Mouse (Mus musculus): ENCODE results near the gene Lpcat1. TPM values are rescaled to one million over a fixed set of nuclear protein-coding genes. Genes with fewer than 3 reads are reported as not detected.

The Lpcat1 gene
- polyA plus RNA-seq, 1 experiment from 2014 or later: 45.0 TPM

DNA sequence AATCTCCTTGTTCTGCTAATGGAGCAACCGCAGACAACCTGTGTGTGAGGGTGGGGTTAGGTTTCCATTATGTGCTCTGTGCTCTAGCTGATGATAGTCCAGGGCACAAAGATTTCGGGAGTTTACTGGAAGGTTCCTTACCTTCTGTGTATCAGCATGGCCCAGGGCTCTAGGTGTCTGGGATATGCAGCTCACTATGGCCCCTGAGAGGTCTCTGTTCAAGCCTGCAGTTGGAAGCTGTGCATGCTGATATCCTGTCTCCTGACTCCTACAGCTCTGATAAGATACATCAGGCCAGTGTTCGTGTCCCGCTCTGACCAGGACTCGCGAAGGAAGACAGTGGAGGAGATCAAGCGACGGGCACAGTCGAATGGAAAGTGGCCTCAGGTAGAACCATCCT, 27.5 kb downstream of the Lpcat1 start:
- Histone ChIP-seq H3K9ac (ENCODE audit: low read depth, low read length) (no peak overlapping the region), H3K27me3 (ENCODE audit: control insufficient read depth, insufficient read depth, low read length) (no peaks in the 10 kb centered on the region), H3K9me3 (ENCODE audit: control insufficient read depth, low read length) (no peaks in the 10 kb centered on the region), H3K4me3 (ENCODE audit: low read length) (no peak overlapping the region), H3K36me3 (ENCODE audit: control insufficient read depth, insufficient read depth, low read length) (peaks cover 63% of the 10 kb centered on the region), H3K4me1 (ENCODE audit: control insufficient read depth, insufficient read depth, low read length) (no peaks in the 10 kb centered on the region), H3K27ac (ENCODE audit: low read depth, low read length) (no peak overlapping the region), H3K4me2 (replicated peaks; ENCODE audit: low read depth, low read length) (no peak overlapping the region)
- ATAC-seq (ENCODE audit: low FRiP score, low TSS enrichment): no peak
- 93% methylated on average over 9 of the region's 9 CpGs for WGBS

DNA sequence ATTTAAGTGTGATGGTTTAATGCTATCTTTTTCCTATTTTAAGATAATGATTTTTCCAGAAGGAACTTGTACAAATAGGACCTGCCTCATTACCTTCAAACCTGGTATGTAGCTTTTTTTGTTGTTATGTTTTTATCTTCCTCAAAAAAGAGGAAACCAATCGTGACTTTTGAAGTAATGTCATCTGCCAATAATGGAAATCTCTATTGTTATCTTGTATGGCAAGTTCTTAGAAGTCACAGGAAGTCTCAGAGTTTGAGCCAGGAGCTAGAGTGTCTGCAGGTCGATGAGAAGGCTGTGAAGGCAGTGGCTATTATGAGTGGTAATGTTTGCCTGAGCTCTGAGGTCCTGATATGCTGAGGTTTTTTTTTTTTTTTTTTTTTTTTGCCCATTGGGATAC, 29.1 kb downstream of the Lpcat1 start:
- no peak overlapping the region for H3K4me3 ChIP-seq (ENCODE audit: low read length)
- no peak overlapping the region for H3K4me2 ChIP-seq (replicated peaks; ENCODE audit: low read depth, low read length)
- H3K36me3 ChIP-seq (ENCODE audit: control insufficient read depth, insufficient read depth, low read length): peaks cover 67% of the 10 kb centered on the region
- ATAC-seq (ENCODE audit: low FRiP score, low TSS enrichment): no peak
- H3K9ac ChIP-seq (ENCODE audit: low read depth, low read length): no peak overlapping the region
- no peak overlapping the region for H3K27ac ChIP-seq (ENCODE audit: low read depth, low read length)
- H3K27me3 ChIP-seq (ENCODE audit: control insufficient read depth, insufficient read depth, low read length): no peaks in the 10 kb centered on the region
- no peaks in the 10 kb centered on the region for H3K9me3 ChIP-seq (ENCODE audit: control insufficient read depth, low read length)
- no peaks in the 10 kb centered on the region for H3K4me1 ChIP-seq (ENCODE audit: control insufficient read depth, insufficient read depth, low read length)
- 80% methylated on average over 2 of the region's 2 CpGs for WGBS

GRCm38 (mm10) chr13:73499893-73500604, 33.1 kb downstream of the Lpcat1 start:
- H3K4me3 ChIP-seq (ENCODE audit: low read length): no peak overlapping the region
- H3K4me1 ChIP-seq (ENCODE audit: control insufficient read depth, insufficient read depth, low read length): no peaks in the 10 kb centered on the region
- H3K9me3 ChIP-seq (ENCODE audit: control insufficient read depth, low read length): no peaks in the 10 kb centered on the region
- H3K9ac ChIP-seq (ENCODE audit: low read depth, low read length): no peak overlapping the region
- H3K27me3 ChIP-seq (ENCODE audit: control insufficient read depth, insufficient read depth, low read length): no peaks in the 10 kb centered on the region
- H3K27ac ChIP-seq (ENCODE audit: low read depth, low read length): no peak overlapping the region
- no peak overlapping the region for H3K4me2 ChIP-seq (replicated peaks; ENCODE audit: low read depth, low read length)
- peak; percentile 28; the same call in 1 of the 2 replicates for ATAC-seq (ENCODE audit: low FRiP score, low TSS enrichment)
- WGBS: 67% methylated on average over 6 of the region's 6 CpGs
- H3K36me3 ChIP-seq (ENCODE audit: control insufficient read depth, insufficient read depth, low read length): peaks cover 56% of the 10 kb centered on the region

DNA sequence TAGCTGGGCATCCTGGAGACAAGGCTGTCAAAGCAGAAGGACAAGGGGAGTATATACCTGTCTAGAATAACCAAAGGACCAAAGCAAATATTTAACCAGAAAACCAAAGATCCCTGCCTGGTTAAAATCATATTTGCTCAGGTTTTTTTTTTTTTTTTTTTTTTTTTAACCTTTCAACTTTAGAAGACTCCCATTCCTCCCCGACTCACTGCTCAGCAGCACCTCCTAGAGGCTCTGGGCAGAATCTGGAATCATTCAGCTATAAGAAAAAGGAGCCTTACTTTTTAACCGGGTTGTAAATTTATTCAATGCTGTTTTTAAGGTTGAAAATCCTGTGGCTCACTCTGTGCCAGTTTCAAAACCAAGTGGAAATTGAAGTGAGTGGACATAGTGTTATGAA, 35.7 kb downstream of the Lpcat1 start:
- Histone ChIP-seq H3K4me1 (ENCODE audit: control insufficient read depth, insufficient read depth, low read length) (no peaks in the 10 kb centered on the region), H3K4me3 (ENCODE audit: low read length) (no peak overlapping the region), H3K27ac (ENCODE audit: low read depth, low read length) (no peak overlapping the region), H3K4me2 (replicated peaks; ENCODE audit: low read depth, low read length) (no peak overlapping the region), H3K36me3 (ENCODE audit: control insufficient read depth, insufficient read depth, low read length) (peaks cover 50% of the 10 kb centered on the region), H3K9me3 (ENCODE audit: control insufficient read depth, low read length) (no peaks in the 10 kb centered on the region), H3K9ac (ENCODE audit: low read depth, low read length) (no peak overlapping the region), H3K27me3 (ENCODE audit: control insufficient read depth, insufficient read depth, low read length) (no peaks in the 10 kb centered on the region)
- 65% methylated on average over 2 of the region's 2 CpGs for WGBS
- ATAC-seq (ENCODE audit: low FRiP score, low TSS enrichment): no peak

DNA sequence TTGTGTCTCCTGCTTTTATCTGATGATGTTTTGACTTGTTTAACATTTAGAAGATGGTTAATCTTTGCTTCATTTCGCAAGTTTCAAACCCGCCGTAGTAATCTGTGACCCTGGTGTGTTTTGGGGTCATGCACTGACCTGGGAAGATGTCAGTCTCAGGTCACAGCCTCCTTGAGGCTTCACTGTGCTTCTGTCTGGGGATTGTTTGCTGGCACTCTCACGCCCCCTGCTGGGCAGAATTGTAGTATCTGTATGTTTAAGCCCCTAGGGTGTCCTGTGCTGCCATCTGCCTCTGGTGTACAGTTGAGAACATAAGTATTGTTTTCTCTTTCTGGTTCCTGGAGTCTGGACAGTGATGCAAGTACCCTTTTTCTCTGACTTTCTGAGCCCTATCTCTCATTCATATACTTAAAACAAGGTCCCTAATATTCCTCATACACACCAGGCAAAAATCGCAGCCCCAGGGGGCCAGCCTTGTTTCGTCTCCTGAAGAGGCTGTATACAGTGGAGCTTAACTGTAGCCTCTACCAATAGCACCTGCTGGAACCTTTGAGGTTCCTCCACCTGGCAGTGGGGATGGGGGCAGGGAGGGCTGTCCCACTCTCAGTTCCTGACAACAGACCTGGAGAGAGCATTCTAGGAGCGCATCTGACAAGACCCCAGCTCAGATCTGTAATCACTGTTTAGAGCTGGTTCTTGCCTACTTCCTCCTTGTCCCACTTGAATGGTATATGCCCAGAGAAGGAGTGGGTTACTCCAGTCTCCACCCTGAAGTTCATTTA, 38.9 kb downstream of the Lpcat1 start:
- 0 out of 2 replicates have a peak, but pooled peaks have one; percentile 75 for ATAC-seq (ENCODE audit: low FRiP score, low TSS enrichment)

GRCm38 (mm10) chr13:73508817-73509550, 42.0 kb downstream of the Lpcat1 start:
- H3K9ac ChIP-seq (ENCODE audit: low read depth, low read length): no peak overlapping the region
- peaks cover 63% of the 10 kb centered on the region for H3K36me3 ChIP-seq (ENCODE audit: control insufficient read depth, insufficient read depth, low read length)

More for the DNA sequence above, 38.9 kb downstream of the Lpcat1 start:
- Histone ChIP-seq H3K9ac (ENCODE audit: low read depth, low read length) (no peak overlapping the region), H3K4me2 (replicated peaks; ENCODE audit: low read depth, low read length) (no peak overlapping the region), H3K36me3 (ENCODE audit: control insufficient read depth, insufficient read depth, low read length) (peaks cover 51% of the 10 kb centered on the region), H3K4me3 (ENCODE audit: low read length) (no peak overlapping the region), H3K4me1 (ENCODE audit: control insufficient read depth, insufficient read depth, low read length) (no peaks in the 10 kb centered on the region), H3K27me3 (ENCODE audit: control insufficient read depth, insufficient read depth, low read length) (no peaks in the 10 kb centered on the region), H3K27ac (ENCODE audit: low read depth, low read length) (no peak overlapping the region), H3K9me3 (ENCODE audit: control insufficient read depth, low read length) (no peaks in the 10 kb centered on the region)
- 59% methylated on average over 7 of the region's 7 CpGs for WGBS

GRCm38 (mm10) chr13:73509869-73510268, 42.9 kb downstream of the Lpcat1 start:
- no peak overlapping the region for H3K4me2 ChIP-seq (replicated peaks; ENCODE audit: low read depth, low read length)
- no peak overlapping the region for H3K9ac ChIP-seq (ENCODE audit: low read depth, low read length)
- peaks cover 71% of the 10 kb centered on the region for H3K36me3 ChIP-seq (ENCODE audit: control insufficient read depth, insufficient read depth, low read length)
- H3K9me3 ChIP-seq (ENCODE audit: control insufficient read depth, low read length): no peaks in the 10 kb centered on the region
- no peak overlapping the region for H3K27ac ChIP-seq (ENCODE audit: low read depth, low read length)
- no peaks in the 10 kb centered on the region for H3K4me1 ChIP-seq (ENCODE audit: control insufficient read depth, insufficient read depth, low read length)
- ATAC-seq (ENCODE audit: low FRiP score, low TSS enrichment): no peak
- no peaks in the 10 kb centered on the region for H3K27me3 ChIP-seq (ENCODE audit: control insufficient read depth, insufficient read depth, low read length)
- no peak overlapping the region for H3K4me3 ChIP-seq (ENCODE audit: low read length)
- 73% methylated on average over 6 of the region's 6 CpGs for WGBS

More at GRCm38 (mm10) chr13:73508817-73509550, 42.0 kb downstream of the Lpcat1 start:
- H3K27ac ChIP-seq (ENCODE audit: low read depth, low read length): no peak overlapping the region
- no peak overlapping the region for H3K4me2 ChIP-seq (replicated peaks; ENCODE audit: low read depth, low read length)
- no peaks in the 10 kb centered on the region for H3K27me3 ChIP-seq (ENCODE audit: control insufficient read depth, insufficient read depth, low read length)
- H3K4me1 ChIP-seq (ENCODE audit: control insufficient read depth, insufficient read depth, low read length): no peaks in the 10 kb centered on the region
- 87% methylated on average over 8 of the region's 8 CpGs for WGBS
- ATAC-seq (ENCODE audit: low FRiP score, low TSS enrichment): no peak
- no peaks in the 10 kb centered on the region for H3K9me3 ChIP-seq (ENCODE audit: control insufficient read depth, low read length)
- H3K4me3 ChIP-seq (ENCODE audit: low read length): no peak overlapping the region

- Histone ChIP-seq H3K4me1 (ENCODE audit: control insufficient read depth, insufficient read depth, low read length) (no peaks in the 10 kb centered on the region), H3K9me3 (ENCODE audit: control insufficient read depth, low read length) (no peaks in the 10 kb centered on the region), H3K9ac (ENCODE audit: low read depth, low read length) (no peak overlapping the region), H3K36me3 (ENCODE audit: control insufficient read depth, insufficient read depth, low read length) (peaks cover 66% of the 10 kb centered on the region), H3K27ac (ENCODE audit: low read depth, low read length) (no peak overlapping the region), H3K4me2 (replicated peaks; ENCODE audit: low read depth, low read length) (no peak overlapping the region), H3K4me3 (ENCODE audit: low read length) (no peak overlapping the region), H3K27me3 (ENCODE audit: control insufficient read depth, insufficient read depth, low read length) (no peaks in the 10 kb centered on the region)
- WGBS: 60% methylated on average over 13 of the region's 13 CpGs
- 0 out of 2 replicates have a peak, but pooled peaks have one; percentile 14 for ATAC-seq (ENCODE audit: low FRiP score, low TSS enrichment)
Measured at GRCm38 (mm10) chr13:73512776-73513673, 46.0 kb downstream of the Lpcat1 start.
